Mouse (Mus musculus) hematopoietic stem cell, adult 5-6 weeks (primary cell): ENCODE data around the gene Olfr118. TPM values are rescaled to one million over a fixed set of nuclear protein-coding genes. Genes with fewer than 3 reads are reported as not detected.
"Not testable (repeated sequence)": the region's sequence is repeated elsewhere in the genome, so short reads cannot be mapped to it uniquely, and the experiment has no call there.

Source experiments
- ATAC-seq, 2 experiments: fragments of 125-278 bp in 1 of 2; replicated peaks in 1 of 2; 2 replicates each; pipeline ENCODE4 v1.8.0; 2016 to 2017; ENCODE audit warnings: inconsistent platforms in 2 of 2, mild to moderate bottlenecking in 2 of 2, moderate number of reproducible peaks in 2 of 2, low read depth in 1 of 2, moderate TSS enrichment in 1 of 2; ENCODE audit not compliant: low FRiP score in 2 of 2, poor library complexity in 2 of 2, severe bottlenecking in 2 of 2, insufficient read depth in 1 of 2, low TSS enrichment in 1 of 2
- total RNA-seq: library from RNA; stranded (forward); fragments of 172-1452, 232-1000 nt; gene quantifications from 2 replicates; pipeline ENCODE4 v1.2.3, GENCODE M21; 2017

Olfr118 gene
- total RNA-seq, result not detected in 2 replicates

DNA sequence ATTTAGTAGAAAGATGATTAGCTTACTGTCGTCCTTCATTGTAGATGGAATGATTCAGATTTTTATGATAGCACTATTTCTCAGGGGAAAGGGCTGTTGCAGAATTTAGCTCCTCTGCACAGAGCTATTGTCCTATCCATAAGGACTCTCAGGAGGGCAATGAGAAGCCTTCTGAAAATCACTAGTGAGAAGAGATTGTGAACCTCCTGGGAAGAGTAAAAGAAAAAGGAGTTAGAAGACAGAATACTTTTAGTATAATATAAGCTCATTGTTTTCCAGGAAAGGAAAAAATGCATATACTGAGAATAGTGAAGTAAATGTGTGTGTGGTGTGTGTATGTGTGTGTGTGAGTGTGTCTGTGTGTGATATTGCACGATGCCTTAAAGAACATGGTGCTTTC lies at the start of gene Olfr118:
Gene Olfr118, plus strand, starts transcription at position 301 of the 400 bp plus-strand sequence.
- no peak for ATAC-seq

DNA sequence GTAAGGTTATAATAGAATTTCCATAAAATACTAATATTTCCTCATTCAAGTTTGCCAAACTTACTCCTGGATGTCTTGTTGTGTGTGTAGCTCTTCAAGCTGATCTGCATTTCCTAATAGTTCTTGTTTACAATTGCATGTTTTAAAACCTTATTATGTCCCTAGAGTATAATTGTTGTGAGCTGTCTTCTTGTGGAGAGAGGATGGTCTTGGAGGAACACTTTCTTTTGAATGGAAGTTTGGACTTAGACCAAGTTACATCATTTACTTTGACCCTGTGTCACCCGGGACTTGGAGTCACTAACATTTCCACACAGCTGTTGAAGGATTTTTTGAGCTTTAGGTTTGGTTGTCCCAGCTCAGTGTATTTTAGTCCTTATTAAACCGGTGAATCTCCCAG lies 39.8 kb upstream of the Olfr118 start, which contains the start of the genes Olfr115 and Olfr116:
Gene Olfr115, minus strand, starts transcription at position 101 of the 400 bp plus-strand sequence.
Gene Olfr116, minus strand, starts transcription at position 191 of the 400 bp plus-strand sequence.
- no peak for ATAC-seq

DNA sequence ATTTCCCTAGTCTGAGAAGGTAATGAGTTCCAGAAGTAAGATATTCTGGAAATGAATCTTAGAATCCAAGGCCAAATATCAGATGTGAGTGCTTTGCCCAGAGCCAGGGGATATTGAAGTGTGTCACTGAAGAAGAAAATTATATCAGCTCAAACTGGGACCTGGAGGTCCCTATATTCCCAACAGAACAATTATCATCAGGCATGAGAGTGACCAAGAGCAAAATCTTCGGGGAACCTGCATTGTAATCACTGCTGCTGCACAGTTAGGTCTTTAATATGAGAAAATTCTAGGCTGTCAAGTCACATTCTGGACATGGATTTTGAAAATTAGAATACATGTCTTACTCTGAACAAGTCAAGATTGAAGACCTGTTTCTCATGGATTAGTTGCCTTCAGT lies 3.1 kb upstream of the Olfr118 start, which contains the start of gene Olfr117:
Gene Olfr117, minus strand, starts transcription at position 101 of the 400 bp plus-strand sequence.
- ATAC-seq, result no peak

DNA sequence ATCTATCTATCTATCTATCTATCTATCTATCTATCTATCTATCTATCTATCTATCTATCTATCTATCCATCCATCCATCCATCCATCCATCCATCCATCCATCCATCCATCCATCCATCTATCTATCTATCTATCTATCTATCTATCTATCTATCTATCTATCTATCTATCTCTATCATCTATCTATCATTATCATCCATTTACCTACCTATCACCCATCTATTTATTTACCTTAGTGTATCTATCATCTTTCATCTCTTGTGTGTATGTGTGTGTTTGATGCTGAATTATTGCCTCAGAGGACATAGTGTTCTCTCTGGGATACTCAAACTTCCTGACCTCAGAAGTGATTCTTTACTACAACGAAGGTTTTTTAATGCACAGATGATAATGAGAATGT lies 29.5 kb downstream of the Olfr118 start, which contains the start of gene Olfr119:
Gene Olfr119, plus strand, starts transcription at position 301 of the 400 bp plus-strand sequence.
- not testable (repeated sequence) for ATAC-seq

DNA sequence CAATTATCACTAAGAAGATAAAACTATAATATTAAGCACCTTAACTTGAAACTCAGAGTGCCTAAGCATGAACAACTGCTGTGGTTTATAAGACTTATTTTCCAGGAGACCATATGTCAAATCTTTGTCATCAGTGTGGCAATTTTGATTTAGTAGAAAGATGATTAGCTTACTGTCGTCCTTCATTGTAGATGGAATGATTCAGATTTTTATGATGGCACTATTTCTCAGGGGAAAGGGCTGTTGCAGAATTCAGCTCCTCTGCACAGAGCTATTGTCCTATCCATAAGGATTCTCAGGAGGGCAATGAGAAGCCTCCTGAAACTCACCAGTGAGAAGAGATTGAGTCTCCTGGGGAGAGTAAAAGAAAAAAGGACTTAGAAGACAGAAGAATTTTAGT lies 54.7 kb downstream of the Olfr118 start, which contains the start of gene Olfr120:
Gene Olfr120, plus strand, starts transcription at position 301 of the 400 bp plus-strand sequence.
- ATAC-seq, result no peak

Other genes with a start within 250 kb of the Olfr118 start
- gene Olfr108, start 221.5 kb upstream of the Olfr118 start, total RNA-seq, result not detected in 2 replicates
- not detected in 2 replicates for gene Olfr109, start 208.1 kb upstream of the Olfr118 start, total RNA-seq
- gene H2-M2, start 183.4 kb upstream of the Olfr118 start, total RNA-seq, result not detected in 2 replicates
- not detected in 2 replicates for gene Olfr110, start 174.5 kb upstream of the Olfr118 start, total RNA-seq
- not detected in 2 replicates for gene Olfr111, start 159.0 kb upstream of the Olfr118 start, total RNA-seq
- not detected in 2 replicates for gene Olfr112, start 97.5 kb upstream of the Olfr118 start, total RNA-seq
- not detected in 2 replicates for gene Olfr113, start 89.3 kb upstream of the Olfr118 start, total RNA-seq
- gene Olfr114, start 74.2 kb upstream of the Olfr118 start, total RNA-seq, result not detected in 2 replicates
- gene Olfr115, start 39.9 kb upstream of the Olfr118 start, total RNA-seq, result not detected in 2 replicates
- not detected in 2 replicates for gene Olfr116, start 39.8 kb upstream of the Olfr118 start, total RNA-seq
- gene Olfr117, start 3.2 kb upstream of the Olfr118 start, total RNA-seq, result not detected in 2 replicates
- gene Olfr119, start 29.6 kb downstream of the Olfr118 start, total RNA-seq, result not detected in 2 replicates
- not detected in 2 replicates for gene Olfr120, start 54.8 kb downstream of the Olfr118 start, total RNA-seq
- gene Olfr121, start 81.9 kb downstream of the Olfr118 start, total RNA-seq, result not detected in 2 replicates
- gene Olfr122, start 101.6 kb downstream of the Olfr118 start, total RNA-seq, result not detected in 2 replicates
- gene Olfr123, start 126.5 kb downstream of the Olfr118 start, total RNA-seq, result not detected in 2 replicates
- not detected in 2 replicates for gene Olfr124, start 132.9 kb downstream of the Olfr118 start, total RNA-seq
- gene Olfr125, start 166.0 kb downstream of the Olfr118 start, total RNA-seq, result not detected in 2 replicates
- not detected in 2 replicates for gene Olfr126, start 180.5 kb downstream of the Olfr118 start, total RNA-seq
- not detected in 2 replicates for gene Olfr127, start 233.4 kb downstream of the Olfr118 start, total RNA-seq